Mouse (Mus musculus) embryonic facial prominence, embryonic 15.5 days (tissue): ENCODE data around the gene Fat3. TPM values are rescaled to one million over a fixed set of nuclear protein-coding genes. Genes with fewer than 3 reads are reported as not detected.

Experiments used
- ATAC-seq: fragments of 200-750 bp; cut with Nextera tagmentation; 2 replicates; pipeline ENCODE4 v1.8.0; 2017; ENCODE audit warnings: low read depth, moderate TSS enrichment; ENCODE audit not compliant: insufficient number of reproducible peaks, low FRiP score, low TSS enrichment
- H3K27ac ChIP-seq: fragments of 300-500 bp; sonication (generic); replicated peaks from 2 replicates; pipeline ENCODE4 v1.5.1; 2015; ENCODE audit warnings: mild to moderate bottlenecking, inconsistent platforms
- H3K27me3 ChIP-seq: fragments of 300-500 bp; sonication (generic); 2 replicates; pipeline ENCODE4 v1.6.1; 2015; ENCODE audit warnings: inconsistent platforms
- H3K36me3 ChIP-seq: fragments of 300-500 bp; sonication (generic); 2 replicates; pipeline ENCODE4 v1.6.1; 2015; ENCODE audit warnings: mild to moderate bottlenecking, inconsistent platforms
- H3K4me1 ChIP-seq: fragments of 300-500 bp; sonication (generic); 2 replicates; pipeline ENCODE4 v1.6.1; 2015; ENCODE audit warnings: inconsistent platforms
- H3K4me2 ChIP-seq: fragments of 300-500 bp; sonication (generic); replicated peaks from 2 replicates; pipeline ENCODE4 v1.6.1; 2015; ENCODE audit warnings: mild to moderate bottlenecking, inconsistent platforms
- H3K4me3 ChIP-seq: fragments of 300-500 bp; sonication (generic); replicated peaks from 2 replicates; pipeline ENCODE4 v1.5.1; 2015; ENCODE audit warnings: mild to moderate bottlenecking, inconsistent platforms
- H3K9ac ChIP-seq: fragments of 300-500 bp; sonication (generic); 2 replicates; pipeline ENCODE4 v1.6.1; 2015; ENCODE audit warnings: inconsistent platforms
- H3K9me3 ChIP-seq: fragments of 300-500 bp; sonication (generic); replicated peaks from 2 replicates; pipeline ENCODE4 v1.6.1; 2016; ENCODE audit warnings: inconsistent platforms
- WGBS: fragments of 180-500 bp; shearing (Covaris S2); methylation state at CpG from one replicate; pipeline ENCODE4 v1.1.7; 2015; 5-methylcytosine and 5-hydroxymethylcytosine counted together
- polyA plus RNA-seq: library from polyadenylated mRNA; unstranded; fragments of >200 nt; fragmentation: Nextera tagmentation; extraction: Ambion mirVana; gene quantifications from 2 replicates; pipeline ENCODE4 v1.2.1, GENCODE M21; 2015

The Fat3 gene
- polyA plus RNA-seq, 1 experiment from 2014 or later: 3.2 TPM

- Histone ChIP-seq H3K9me3 (no peaks in the 10 kb centered on the region), H3K4me2 (no peak overlapping the region), H3K27me3 (no peaks in the 10 kb centered on the region), H3K36me3 (no peaks in the 10 kb centered on the region), H3K4me3 (no peak overlapping the region), H3K4me1 (no peaks in the 10 kb centered on the region), H3K9ac (no peak overlapping the region), H3K27ac (no peak overlapping the region)
- 72% methylated on average over 28 of the region's 28 CpGs for WGBS
- no peak for ATAC-seq
Observed at GRCm38 (mm10) chr9:15937837-15938514, 563.1 kb downstream of the Fat3 start.

GRCm38 (mm10) chr9:15930928-15931443, 570.1 kb downstream of the Fat3 start:
- Histone ChIP-seq H3K27me3 (no peaks in the 10 kb centered on the region), H3K27ac (no peak overlapping the region), H3K4me3 (no peak overlapping the region), H3K4me2 (no peak overlapping the region), H3K9me3 (no peaks in the 10 kb centered on the region), H3K4me1 (no peaks in the 10 kb centered on the region), H3K36me3 (no peaks in the 10 kb centered on the region), H3K9ac (no peak overlapping the region)
- 76% methylated on average over 5 of the region's 5 CpGs for WGBS
- ATAC-seq: no peak

GRCm38 (mm10) chr9:15928331-15928730, 572.8 kb downstream of the Fat3 start:
- H3K36me3 ChIP-seq: no peaks in the 10 kb centered on the region
- H3K9me3 ChIP-seq: no peaks in the 10 kb centered on the region
- no peak overlapping the region for H3K27ac ChIP-seq
- ATAC-seq: no peak
- no peak overlapping the region for H3K9ac ChIP-seq
- H3K4me3 ChIP-seq: no peak overlapping the region
- H3K4me1 ChIP-seq: no peaks in the 10 kb centered on the region
- H3K4me2 ChIP-seq: no peak overlapping the region
- no peaks in the 10 kb centered on the region for H3K27me3 ChIP-seq
- WGBS: 60% methylated on average over 2 of the region's 2 CpGs

- H3K36me3 ChIP-seq: no peaks in the 10 kb centered on the region
- no peak overlapping the region for H3K27ac ChIP-seq
- H3K4me1 ChIP-seq: no peaks in the 10 kb centered on the region
- no peaks in the 10 kb centered on the region for H3K9me3 ChIP-seq
- ATAC-seq: no peak
- no peak overlapping the region for H3K4me2 ChIP-seq
- WGBS: 83% methylated on average over 5 of the region's 5 CpGs
- H3K9ac ChIP-seq: no peak overlapping the region
- no peak overlapping the region for H3K4me3 ChIP-seq
- no peaks in the 10 kb centered on the region for H3K27me3 ChIP-seq
Observed at GRCm38 (mm10) chr9:15927378-15928083, 573.6 kb downstream of the Fat3 start.

- 88% methylated on average over 5 of the region's 5 CpGs for WGBS
- H3K27me3 ChIP-seq: no peaks in the 10 kb centered on the region
- H3K27ac ChIP-seq: no peak overlapping the region
- H3K36me3 ChIP-seq: no peaks in the 10 kb centered on the region
- H3K4me1 ChIP-seq: no peaks in the 10 kb centered on the region
- no peak overlapping the region for H3K4me3 ChIP-seq
- no peak overlapping the region for H3K4me2 ChIP-seq
- ATAC-seq: no peak
- H3K9me3 ChIP-seq: no peaks in the 10 kb centered on the region
- no peak overlapping the region for H3K9ac ChIP-seq
Observed at GRCm38 (mm10) chr9:15925237-15925636, 575.8 kb downstream of the Fat3 start.

- WGBS: 81% methylated on average over 4 of the region's 4 CpGs
- no peaks in the 10 kb centered on the region for H3K36me3 ChIP-seq
- no peaks in the 10 kb centered on the region for H3K27me3 ChIP-seq
- ATAC-seq: no peak
- no peak overlapping the region for H3K9ac ChIP-seq
- H3K27ac ChIP-seq: no peak overlapping the region
- no peaks in the 10 kb centered on the region for H3K9me3 ChIP-seq
- no peaks in the 10 kb centered on the region for H3K4me1 ChIP-seq
- H3K4me2 ChIP-seq: no peak overlapping the region
- no peak overlapping the region for H3K4me3 ChIP-seq
Observed at GRCm38 (mm10) chr9:15920271-15920670, 580.8 kb downstream of the Fat3 start.

GRCm38 (mm10) chr9:15919373-15920005, 581.6 kb downstream of the Fat3 start:
- Histone ChIP-seq H3K9me3 (no peaks in the 10 kb centered on the region), H3K4me1 (no peaks in the 10 kb centered on the region), H3K27me3 (no peaks in the 10 kb centered on the region), H3K4me3 (no peak overlapping the region), H3K9ac (no peak overlapping the region), H3K27ac (no peak overlapping the region), H3K36me3 (no peaks in the 10 kb centered on the region), H3K4me2 (no peak overlapping the region)
- WGBS: 68% methylated on average over 5 of the region's 5 CpGs
- ATAC-seq: no peak

- Histone ChIP-seq H3K9me3 (no peaks in the 10 kb centered on the region), H3K9ac (no peak overlapping the region), H3K27ac (no peak overlapping the region), H3K4me1 (no peaks in the 10 kb centered on the region), H3K27me3 (no peaks in the 10 kb centered on the region), H3K4me3 (no peak overlapping the region), H3K4me2 (no peak overlapping the region), H3K36me3 (no peaks in the 10 kb centered on the region)
- no peak for ATAC-seq
Observed at GRCm38 (mm10) chr9:15916600-15916999, 584.5 kb downstream of the Fat3 start.

- Histone ChIP-seq H3K4me3 (no peak overlapping the region), H3K9me3 (no peaks in the 10 kb centered on the region), H3K27me3 (no peaks in the 10 kb centered on the region), H3K4me1 (no peaks in the 10 kb centered on the region), H3K36me3 (no peaks in the 10 kb centered on the region), H3K27ac (no peak overlapping the region), H3K9ac (no peak overlapping the region), H3K4me2 (no peak overlapping the region)
- WGBS: 22% methylated on average over 1 of the region's 1 CpGs
- ATAC-seq: no peak
Observed at GRCm38 (mm10) chr9:15912735-15913134, 588.4 kb downstream of the Fat3 start.

- H3K27me3 ChIP-seq: no peaks in the 10 kb centered on the region
- H3K4me1 ChIP-seq: no peaks in the 10 kb centered on the region
- WGBS: 67% methylated on average over 2 of the region's 2 CpGs
- no peak overlapping the region for H3K4me2 ChIP-seq
- ATAC-seq: no peak
- no peaks in the 10 kb centered on the region for H3K36me3 ChIP-seq
- H3K9ac ChIP-seq: no peak overlapping the region
- no peak overlapping the region for H3K4me3 ChIP-seq
- no peaks in the 10 kb centered on the region for H3K9me3 ChIP-seq
- H3K27ac ChIP-seq: no peak overlapping the region
Observed at GRCm38 (mm10) chr9:15909397-15910113, 591.5 kb downstream of the Fat3 start.
